Mouse (Mus musculus): Measurements from ENCODE around the gene Bpi. TPM values are rescaled to one million over a fixed set of nuclear protein-coding genes. Genes with fewer than 3 reads are reported as not detected.

Gene Bpi
- polyA plus RNA-seq (2012; rRNA removed), result 0.04 TPM in 1 of 2 replicates, not detected in the other

GRCm38 (mm10) chr2:158258005-158258418, at the start of gene Bpi:
Gene Bpi (plus strand): TSS chr2:158258094.

GRCm38 (mm10) chr2:158228670-158229502, 29.0 kb upstream of the Bpi start, which contains the start of gene D630003M21Rik:
Gene D630003M21Rik (minus strand): TSS chr2:158229222.

GRCm38 (mm10) chr2:158305948-158306695, 48.2 kb downstream of the Bpi start, which contains the start of gene Lbp:
Gene Lbp (plus strand): TSS chr2:158306493.

Other genes with a start within 250 kb of the Bpi start
- gene Tti1, start 229.7 kb upstream of the Bpi start, polyA plus RNA-seq (2012; rRNA removed), result 27.6 and 38.9 TPM in 2 replicates
- 27.1 and 34.2 TPM in 2 replicates for gene Rprd1b, start 229.6 kb upstream of the Bpi start, polyA plus RNA-seq (2012; rRNA removed)
- 12.1 and 12.4 TPM in 2 replicates for gene Tgm2, start 111.7 kb upstream of the Bpi start, polyA plus RNA-seq (2012; rRNA removed)
- 3.2 and 5.0 TPM in 2 replicates for gene D630003M21Rik, start 28.9 kb upstream of the Bpi start, polyA plus RNA-seq (2012; rRNA removed)
- gene Lbp, start 48.4 kb downstream of the Bpi start, polyA plus RNA-seq (2012; rRNA removed), result 2.1 and 3.4 TPM in 2 replicates
- 82.1 and 92.2 TPM in 2 replicates for gene Snhg11, start 117.5 kb downstream of the Bpi start, polyA plus RNA-seq (2012; rRNA removed)
- 17.5 and 24.4 TPM in 2 replicates for gene Ralgapb, start 151.8 kb downstream of the Bpi start, polyA plus RNA-seq (2012; rRNA removed)
- gene Adig, start 244.5 kb downstream of the Bpi start, polyA plus RNA-seq (2012; rRNA removed), result 0.13 TPM in 1 of 2 replicates, not detected in the other